Mouse (Mus musculus) heart, postnatal 0 days (tissue): ENCODE data around the gene Twnk. TPM values are rescaled to one million over a fixed set of nuclear protein-coding genes. Genes with fewer than 3 reads are reported as not detected.

Source experiments
- ATAC-seq: fragments of 200-750 bp; cut with Nextera tagmentation; 2 replicates; pipeline ENCODE4 v1.8.0; 2017; ENCODE audit warnings: low read depth, moderate number of reproducible peaks, moderate library complexity; ENCODE audit not compliant: insufficient read depth
- DNase-seq: peaks from one replicate; pipeline ENCODE4 v3.0.0-alpha.2; 2016; ENCODE audit warnings: low spot score
- H3K27ac ChIP-seq: fragments of 300-500 bp; sonication (generic); 2 replicates; pipeline ENCODE4 v1.5.1; 2014; ENCODE audit warnings: low read depth, mild to moderate bottlenecking
- H3K27me3 ChIP-seq: fragments of 300-500 bp; sonication (generic); 2 replicates; pipeline ENCODE4 v1.6.1; 2014; ENCODE audit warnings: low read length, mixed read lengths; ENCODE audit not compliant: control insufficient read depth, insufficient read depth
- H3K36me3 ChIP-seq: fragments of 300-500 bp; sonication (generic); replicated peaks from 2 replicates; pipeline ENCODE4 v1.6.1; 2014; ENCODE audit warnings: low read length, mixed read lengths; ENCODE audit not compliant: control insufficient read depth, insufficient read depth
- H3K4me1 ChIP-seq: fragments of 300-500 bp; sonication (generic); 2 replicates; pipeline ENCODE4 v1.6.1; 2014; ENCODE audit warnings: antibody characterized with exemption; ENCODE audit not compliant: control insufficient read depth, insufficient read depth
- H3K4me2 ChIP-seq: fragments of 300-500 bp; sonication (generic); 2 replicates; pipeline ENCODE4 v1.6.1; 2014; ENCODE audit warnings: low read depth, mild to moderate bottlenecking, low read length, moderate library complexity
- H3K4me3 ChIP-seq: fragments of 300-500 bp; sonication (generic); 2 replicates; pipeline ENCODE4 v1.5.1; 2014; ENCODE audit warnings: low read depth, low read length
- H3K9ac ChIP-seq: fragments of 300-500 bp; sonication (generic); replicated peaks from 2 replicates; pipeline ENCODE4 v1.6.1; 2014; ENCODE audit warnings: low read depth, low read length, mixed read lengths
- H3K9me3 ChIP-seq: fragments of 300-500 bp; sonication (generic); replicated peaks from 2 replicates; pipeline ENCODE4 v1.6.1; 2016; ENCODE audit warnings: low read length; ENCODE audit not compliant: control insufficient read depth
- CTCF ChIP-seq: IDR thresholded peaks from 2 replicates; pipeline ENCODE4 v1.5.1; 2016; ENCODE audit warnings: antibody characterized with exemption, control low read depth, low read depth
- EP300 ChIP-seq: IDR thresholded peaks from 2 replicates; pipeline ENCODE4 v1.6.1; 2016; ENCODE audit warnings: antibody characterized with exemption, low read depth
- WGBS: fragments of 180-500 bp; shearing (Covaris S2); extraction: QIAGEN DNeasy Blood & Tissue Kit; methylation state at CpG from one replicate; pipeline ENCODE4 v1.1.7; 2014; 5-methylcytosine and 5-hydroxymethylcytosine counted together
- polyA plus RNA-seq: library from polyadenylated mRNA; unstranded; fragments of >200 nt; fragmentation: Nextera tagmentation; extraction: Ambion mirVana; gene quantifications from 2 replicates; pipeline ENCODE4 v1.2.1, GENCODE M21; 2015
- total RNA-seq: library from RNA; depleted of rRNA; stranded (reverse); fragments of >200 nt; gene quantifications from 2 replicates; pipeline ENCODE4 v1.2.3, GENCODE M21; 2014; ENCODE audit warnings: low replicate concordance

The Twnk gene
- total and polyA plus RNA-seq, 2 experiments from 2014 or later = 12.9 to 14.0 TPM

DNA sequence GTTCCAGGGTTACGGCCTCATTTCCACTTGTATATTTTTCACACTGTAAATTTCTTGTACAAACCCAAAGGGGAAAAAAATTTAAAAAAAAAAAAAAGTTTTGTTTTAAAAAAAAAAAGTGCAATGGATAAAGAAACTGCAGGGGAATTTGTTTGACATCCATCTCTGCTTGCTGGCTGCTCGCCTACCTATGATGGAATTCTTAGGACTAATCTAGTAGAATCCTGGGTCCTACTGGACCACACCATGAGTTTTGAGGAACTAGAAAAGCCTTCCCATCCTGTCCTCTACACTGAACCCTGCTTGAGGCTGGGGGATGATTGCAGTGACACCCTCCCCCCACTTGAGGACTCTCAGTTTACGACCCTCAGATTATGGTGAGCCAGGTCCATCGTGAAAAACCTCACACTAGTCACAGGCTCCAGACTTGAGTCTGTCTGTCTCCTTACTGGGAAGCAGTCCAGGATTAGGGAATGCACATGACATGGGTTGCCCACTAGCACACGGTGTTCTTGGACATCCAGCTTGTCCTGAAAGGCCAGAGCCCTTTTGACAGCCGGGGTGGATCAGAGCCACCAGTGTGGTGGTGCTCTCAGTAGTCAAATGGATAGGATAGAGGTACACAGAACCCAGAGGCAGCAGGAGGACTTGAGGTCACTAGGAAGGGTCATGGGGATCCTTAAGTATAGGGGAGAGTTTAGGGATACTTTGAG is 21.7 kb downstream of the Twnk start:
- WGBS = 48% methylated on average over 6 of the region's 6 CpGs
- H3K27ac ChIP-seq = peak overlapping the region; percentile 73
- no peaks in the 10 kb centered on the region for H3K27me3 ChIP-seq
- peaks cover 13% of the 10 kb centered on the region; the same call in 1 of the 2 replicates for H3K4me1 ChIP-seq
- no peak for DNase-seq
- no peak overlapping the region for H3K4me2 ChIP-seq
- ATAC-seq = peak; percentile 37
- peaks cover 49% of the 10 kb centered on the region for H3K36me3 ChIP-seq
- no peaks in the 10 kb centered on the region for H3K9me3 ChIP-seq
- no peak overlapping the region for H3K9ac ChIP-seq
- TF ChIP-seq CTCF = no peak
- peak; percentile 74; the same call in 1 of the 2 replicates for TF ChIP-seq EP300
- H3K4me3 ChIP-seq = no peak overlapping the region

DNA sequence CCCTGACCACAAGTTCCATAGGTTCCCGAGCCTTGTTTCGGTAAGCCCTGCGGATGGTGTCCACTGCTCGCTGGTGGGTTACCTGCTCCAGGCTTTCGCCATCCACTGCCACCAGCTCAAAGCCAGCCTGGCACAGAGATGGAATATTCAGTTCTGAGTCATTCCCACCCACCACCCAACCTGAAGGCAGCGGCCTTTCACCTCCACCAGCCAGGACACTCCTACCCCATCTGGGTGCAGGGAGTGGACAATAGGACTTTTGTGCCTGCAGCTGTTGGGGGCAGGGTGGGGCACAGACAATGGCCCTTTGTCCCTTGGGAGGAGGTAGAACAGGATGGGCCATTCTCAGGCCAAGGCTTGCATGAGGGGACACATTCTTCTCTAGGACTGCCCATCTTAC is 22.4 kb downstream of the Twnk start:
- peaks cover 44% of the 10 kb centered on the region for H3K36me3 ChIP-seq
- 89% methylated on average over 6 of the region's 6 CpGs for WGBS

DNA sequence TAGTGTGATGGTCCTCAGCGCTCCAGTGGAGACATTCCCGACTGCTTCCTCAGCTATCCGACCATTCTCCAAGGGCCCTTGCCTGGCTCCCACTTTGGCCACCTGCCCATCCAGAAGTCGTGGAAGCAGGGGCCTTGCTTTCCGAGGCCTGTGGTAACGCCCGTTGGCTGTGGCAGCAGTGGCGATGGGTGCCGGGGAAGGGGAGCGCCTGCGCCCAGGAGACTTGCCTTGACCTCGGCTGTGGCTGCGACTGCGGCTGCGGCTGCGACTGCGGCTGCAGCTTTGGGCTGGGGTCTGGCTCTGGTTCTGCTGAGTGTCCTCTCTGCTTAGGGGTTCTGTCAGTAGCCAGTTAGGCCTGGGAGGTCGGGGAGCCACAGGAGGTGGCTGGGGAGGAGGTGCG is 23.3 kb downstream of the Twnk start:
- Histone ChIP-seq H3K9me3 (no peaks in the 10 kb centered on the region), H3K9ac (no peak overlapping the region; the same call in 1 of the 2 replicates), H3K4me1 (peaks cover 13% of the 10 kb centered on the region; the same call in 1 of the 2 replicates), H3K27me3 (no peaks in the 10 kb centered on the region), H3K4me3 (no peak overlapping the region), H3K4me2 (no peak overlapping the region), H3K27ac (no peak overlapping the region), H3K36me3 (peaks cover 39% of the 10 kb centered on the region)
- no peak for DNase-seq
- ATAC-seq = no peak
- TF ChIP-seq CTCF (no peak), EP300 (no peak)
- WGBS = 52% methylated on average over 17 of the region's 19 CpGs

More for the DNA sequence above, 22.4 kb downstream of the Twnk start:
- Histone ChIP-seq H3K4me2 (no peak overlapping the region), H3K27me3 (no peaks in the 10 kb centered on the region), H3K27ac (peak overlapping the region; percentile 73), H3K4me1 (peaks cover 13% of the 10 kb centered on the region; the same call in 1 of the 2 replicates), H3K9ac (no peak overlapping the region), H3K9me3 (no peaks in the 10 kb centered on the region), H3K4me3 (no peak overlapping the region)
- TF ChIP-seq EP300 = no peak
- no peak for TF ChIP-seq CTCF
- ATAC-seq = no peak
- no peak for DNase-seq

GRCm38 (mm10) chr19:45029571-45029970 is 24.1 kb downstream of the Twnk start:
- Histone ChIP-seq H3K4me2 (no peak overlapping the region), H3K36me3 (peaks cover 33% of the 10 kb centered on the region), H3K27ac (no peak overlapping the region), H3K27me3 (no peaks in the 10 kb centered on the region), H3K9me3 (no peaks in the 10 kb centered on the region), H3K4me3 (no peak overlapping the region), H3K9ac (no peak overlapping the region), H3K4me1 (peaks cover 13% of the 10 kb centered on the region; the same call in 1 of the 2 replicates)
- DNase-seq (no peak), ATAC-seq (no peak)
- WGBS = 62% methylated on average over 9 of the region's 9 CpGs
- TF ChIP-seq EP300 (no peak), CTCF (no peak)

DNA sequence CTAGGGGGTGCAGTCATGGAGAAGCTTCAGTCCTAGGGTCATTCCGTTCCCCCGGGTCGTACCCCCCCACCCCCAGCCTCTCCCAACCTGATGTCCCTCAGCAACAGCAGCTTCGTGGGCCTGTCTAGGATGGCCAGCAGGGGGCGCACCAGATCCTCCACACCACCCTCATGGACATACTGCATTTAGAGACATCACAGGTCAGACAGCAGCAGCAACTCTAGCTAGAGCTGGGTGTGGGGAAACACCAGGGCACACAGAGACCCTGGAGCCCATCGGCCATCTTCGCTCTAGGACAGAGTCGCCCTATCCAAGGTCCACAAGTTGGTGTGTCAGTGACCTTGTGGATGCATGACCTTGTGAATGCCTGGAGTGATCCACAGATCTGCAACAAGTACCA is 24.6 kb downstream of the Twnk start:
- DNase-seq = peak; percentile 50

More for the DNA sequence above, 24.6 kb downstream of the Twnk start:
- peak; percentile 49 for ATAC-seq
- Histone ChIP-seq H3K9me3 (no peaks in the 10 kb centered on the region), H3K27me3 (no peaks in the 10 kb centered on the region), H3K4me1 (peaks cover 13% of the 10 kb centered on the region; the same call in 1 of the 2 replicates), H3K27ac (peak overlapping the region; percentile 40), H3K4me3 (no peak overlapping the region), H3K4me2 (peak overlapping the region; percentile 60; the same call in 1 of the 2 replicates), H3K9ac (no peak overlapping the region), H3K36me3 (peaks cover 28% of the 10 kb centered on the region)
- WGBS = 24% methylated on average over 8 of the region's 8 CpGs
- TF ChIP-seq CTCF (peak; percentile 71), EP300 (no peak)
